Mouse (Mus musculus) liver (tissue): ENCODE results near the gene Gm26741.
A peak's percentile ranks its signal among the peaks of the same experiment; 100 is the strongest.
"Not testable (repeated sequence)": the region's sequence is repeated elsewhere in the genome, so short reads cannot be mapped to it uniquely, and the experiment has no call there.

ENCODE experiments used
- DNase-seq: peaks from one replicate; pipeline ENCODE4 v3.0.0-alpha.2; 2020; ENCODE audit warnings: mixed read lengths

Gm26741 gene

DNA sequence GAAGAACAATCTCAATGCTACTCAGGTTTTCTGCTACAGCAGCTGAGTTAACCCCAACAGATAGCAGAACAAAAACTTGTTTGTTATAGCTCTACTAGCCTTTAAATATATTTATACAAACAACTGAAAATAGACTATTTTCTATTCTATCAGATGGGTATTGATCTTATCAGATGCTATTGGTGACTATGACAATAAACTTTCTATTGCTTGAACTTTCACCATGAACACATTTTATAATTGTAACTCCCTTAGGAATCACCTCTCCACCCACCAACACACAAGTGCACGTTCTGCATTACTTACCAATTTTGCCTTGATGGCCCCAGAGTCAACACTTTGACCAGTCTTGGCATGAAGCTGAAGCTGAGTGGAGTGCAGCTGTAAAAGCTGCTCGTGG lies at the start of gene Gm26741:
Gene Gm26741, plus strand, starts transcription at position 301 of the 400 bp plus-strand sequence.
- no peak for DNase-seq

- no peak for DNase-seq
These were observed 49.4 kb upstream of the Gm26741 start for GRCm38 (mm10) chr10:52309196-52309595.

GRCm38 (mm10) chr10:52319506-52320286 lies 38.9 kb upstream of the Gm26741 start:
- no peak for DNase-seq

- no peak for DNase-seq
These were observed 36.6 kb upstream of the Gm26741 start for GRCm38 (mm10) chr10:52321918-52322317.

- DNase-seq, result peak; percentile 13
These were observed 27.6 kb upstream of the Gm26741 start for GRCm38 (mm10) chr10:52331007-52331406.

DNA sequence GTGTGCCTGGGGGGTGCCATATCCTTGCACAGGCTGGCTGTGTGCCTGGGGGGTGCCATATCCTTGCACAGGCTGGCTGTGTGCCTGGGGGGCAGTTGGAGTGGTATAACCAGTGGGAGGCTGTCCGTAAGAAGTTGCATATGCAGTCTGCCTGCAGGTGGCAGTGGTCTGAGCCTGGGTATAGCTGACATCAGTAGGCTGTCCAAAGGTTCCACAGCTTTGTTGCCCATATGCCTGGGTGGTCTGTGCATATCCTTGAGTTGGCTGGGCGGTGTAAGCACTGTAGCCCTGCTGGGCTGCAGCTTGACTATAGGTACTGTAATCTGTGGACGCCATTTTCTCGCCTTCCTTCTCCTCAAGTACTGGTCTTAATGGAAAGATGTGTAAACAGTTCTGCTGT lies 15.2 kb upstream of the Gm26741 start:
- DNase-seq, result not testable (repeated sequence)

- DNase-seq, result no peak
These were observed 5.4 kb upstream of the Gm26741 start for GRCm38 (mm10) chr10:52353184-52353583.

DNA sequence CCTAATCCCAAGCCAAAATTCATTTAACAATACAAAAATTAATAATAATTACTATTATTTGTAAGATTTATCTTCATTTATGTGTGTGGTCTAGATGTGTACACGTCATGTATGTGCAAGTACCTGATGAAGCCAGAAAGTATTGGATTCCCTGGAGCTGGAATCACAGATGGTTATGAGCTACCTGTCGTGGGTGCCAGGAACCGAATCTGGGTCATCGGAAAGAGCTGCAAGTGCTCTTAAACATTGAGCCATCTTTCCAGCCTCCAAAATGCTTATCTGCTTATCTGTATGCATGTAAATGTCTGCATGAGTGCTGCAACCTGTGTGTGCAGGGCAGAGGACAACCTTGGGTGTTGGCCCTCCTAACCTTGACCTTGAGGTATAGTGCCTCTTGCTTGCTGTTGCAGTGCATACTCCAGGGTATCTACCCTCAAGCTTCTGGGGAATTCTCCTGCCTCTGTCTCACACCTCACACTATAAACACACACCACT lies 1.7 kb downstream of the Gm26741 start:
- DNase-seq, result no peak

DNA sequence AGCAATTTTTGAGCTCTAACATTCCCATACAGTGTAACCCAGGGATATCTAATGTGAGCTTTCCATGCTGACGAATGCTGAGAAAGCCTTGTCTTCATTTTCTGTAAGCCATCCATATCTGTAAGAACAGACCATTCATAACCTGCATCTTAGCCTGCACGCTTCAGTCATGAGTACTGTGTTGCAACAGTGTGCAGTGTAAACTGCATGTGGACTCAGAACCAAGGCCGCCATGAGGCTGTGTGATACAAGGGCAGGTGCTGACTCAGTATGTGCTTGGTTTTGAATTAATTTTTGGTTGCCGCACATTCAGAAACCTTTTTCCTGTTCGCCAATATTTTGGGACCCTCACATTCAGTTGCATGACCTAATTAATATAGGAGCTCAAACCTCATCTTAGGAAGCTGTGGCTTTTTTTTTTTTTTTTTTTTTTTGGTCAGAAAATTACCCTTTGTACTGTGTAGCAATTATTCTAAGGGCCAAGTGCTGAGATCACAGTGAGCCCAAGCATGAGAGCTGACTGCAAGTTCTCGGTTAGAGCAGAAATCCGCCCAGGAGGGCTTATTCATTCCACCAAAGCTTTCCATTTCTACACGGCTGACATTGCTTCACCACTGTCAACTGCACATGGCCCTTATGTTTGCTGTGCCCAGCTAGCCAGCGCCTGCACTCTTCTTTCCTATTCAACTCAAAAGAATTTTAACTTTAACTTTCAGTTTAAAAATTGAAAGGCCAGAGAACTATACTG lies 2.5 kb downstream of the Gm26741 start:
- DNase-seq, result no peak

- DNase-seq, result no peak
These were observed 9.8 kb downstream of the Gm26741 start for GRCm38 (mm10) chr10:52368376-52368775.

DNA sequence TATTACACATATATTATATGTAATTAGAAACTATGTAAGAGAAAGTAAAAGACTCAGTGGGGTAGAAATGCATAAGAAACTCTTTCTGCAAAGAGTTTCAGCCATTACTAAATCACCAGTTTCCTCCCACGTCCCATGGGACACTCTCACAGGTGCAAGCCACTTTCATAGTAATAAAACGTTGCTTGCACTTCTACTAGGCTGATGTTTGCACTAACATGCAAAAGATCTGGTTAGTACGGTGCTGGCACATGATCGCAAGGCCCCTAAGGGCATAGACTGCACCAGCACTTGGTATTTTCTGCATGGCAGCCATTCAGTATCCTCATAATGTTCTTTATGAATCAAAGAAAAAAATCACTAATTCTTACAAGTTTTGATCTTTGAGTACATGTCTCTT lies 15.3 kb downstream of the Gm26741 start:
- DNase-seq, result no peak

DNA sequence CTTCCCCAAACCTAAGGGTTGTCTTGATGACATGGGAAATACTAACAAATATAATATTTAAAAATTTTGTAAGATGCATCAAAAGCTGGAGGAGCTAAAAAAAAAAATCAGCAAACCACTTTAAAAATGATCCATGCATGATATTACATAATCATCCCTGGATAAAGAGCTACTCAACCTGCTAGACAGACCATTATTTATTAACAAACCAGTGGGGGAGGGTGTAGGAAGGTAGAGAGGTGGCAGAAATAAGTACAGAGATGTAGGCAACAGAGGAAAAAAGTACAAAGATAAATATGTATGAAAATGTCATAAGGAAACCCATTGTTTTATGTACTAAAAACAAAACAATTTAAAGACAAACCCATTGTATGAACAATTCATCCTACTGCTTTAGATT lies 16.1 kb downstream of the Gm26741 start:
- DNase-seq, result no peak

GRCm38 (mm10) chr10:52376422-52376821 lies 17.9 kb downstream of the Gm26741 start:
- no peak for DNase-seq

DNA sequence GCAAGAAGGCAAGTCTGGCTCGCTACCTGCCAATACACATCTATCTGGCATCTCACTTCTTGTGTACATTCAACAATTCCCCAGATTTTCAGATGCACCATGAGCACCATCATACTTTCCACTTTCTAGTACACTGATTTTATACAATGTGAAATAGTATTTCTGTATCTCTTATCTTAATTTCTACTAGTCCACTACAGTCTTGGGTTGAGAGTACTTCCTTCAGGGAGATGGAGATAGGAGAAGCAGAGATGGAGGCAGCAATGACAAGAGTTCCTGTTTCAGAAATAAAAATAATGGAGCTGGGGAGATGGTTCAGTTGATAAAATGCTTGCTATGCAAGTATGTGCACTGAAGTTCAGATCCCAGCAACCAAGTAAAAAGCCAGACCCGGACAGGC lies 19.2 kb downstream of the Gm26741 start:
- no peak for DNase-seq

- DNase-seq, result peak; percentile 6
These were observed 22.8 kb downstream of the Gm26741 start for GRCm38 (mm10) chr10:52381321-52381801.

DNA sequence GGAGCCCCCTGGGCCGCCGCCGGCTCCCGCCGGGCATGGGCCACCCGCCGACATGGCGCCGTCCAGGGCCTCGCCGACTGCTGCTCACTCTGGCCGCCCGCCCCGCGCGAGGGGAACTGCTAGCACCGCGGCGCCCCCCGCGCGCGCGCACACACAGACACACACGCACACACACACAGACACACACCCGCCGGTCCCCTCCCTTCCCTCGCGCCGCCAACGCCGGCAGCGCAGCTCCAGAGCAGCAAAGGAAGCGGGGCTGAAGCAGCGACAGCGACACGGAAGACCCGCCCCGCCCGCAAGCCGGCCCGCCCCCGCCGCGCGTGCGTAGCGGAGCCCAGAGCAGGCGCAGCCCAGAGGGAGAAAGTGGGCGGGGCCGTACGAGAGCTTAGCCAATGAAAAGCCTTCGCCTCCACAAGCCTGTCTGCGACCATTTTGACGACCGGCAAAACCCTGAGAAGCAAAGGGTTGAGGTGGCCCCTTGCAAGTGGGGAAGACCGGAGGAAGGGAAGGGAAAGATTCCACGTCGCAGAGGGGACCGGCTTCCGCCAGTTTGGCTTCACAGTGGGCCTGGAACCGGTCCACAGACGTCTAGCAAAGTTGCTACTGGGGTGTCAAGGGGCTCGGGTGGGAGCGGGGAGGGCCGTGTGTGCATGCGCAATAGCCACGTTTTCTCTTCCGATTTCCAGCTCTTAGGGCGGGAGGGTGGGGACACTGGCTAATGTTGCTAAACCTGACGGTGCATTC lies 23.5 kb downstream of the Gm26741 start, which contains the start of gene Gopc:
Gene Gopc, minus strand, starts transcription at position 280 of the 747 bp plus-strand sequence.
- peak; percentile 98 for DNase-seq

DNA sequence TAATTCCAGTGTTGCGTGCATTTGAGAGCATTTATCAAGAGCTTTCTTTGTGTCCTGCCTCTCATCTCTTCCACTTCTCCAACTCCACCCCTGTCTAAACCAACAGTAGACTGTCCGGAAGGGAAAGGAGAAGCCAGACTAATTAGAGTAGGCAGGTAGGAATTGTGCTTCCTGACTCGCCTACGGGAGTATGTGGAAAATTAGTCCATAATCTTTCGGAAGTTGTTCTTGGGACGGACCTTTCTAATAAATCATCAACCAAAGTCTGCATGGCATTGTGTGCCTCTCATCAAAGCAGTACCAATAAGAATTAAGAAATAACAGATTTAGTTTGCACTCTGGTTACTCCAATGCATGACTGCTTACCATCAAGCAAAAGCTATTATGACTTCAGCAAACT lies 24.5 kb downstream of the Gm26741 start:
- no peak for DNase-seq

GRCm38 (mm10) chr10:52383522-52383921 lies 25.0 kb downstream of the Gm26741 start:
- no peak for DNase-seq

GRCm38 (mm10) chr10:52384823-52385610 lies 26.4 kb downstream of the Gm26741 start:
- DNase-seq, result peak; percentile 23

DNA sequence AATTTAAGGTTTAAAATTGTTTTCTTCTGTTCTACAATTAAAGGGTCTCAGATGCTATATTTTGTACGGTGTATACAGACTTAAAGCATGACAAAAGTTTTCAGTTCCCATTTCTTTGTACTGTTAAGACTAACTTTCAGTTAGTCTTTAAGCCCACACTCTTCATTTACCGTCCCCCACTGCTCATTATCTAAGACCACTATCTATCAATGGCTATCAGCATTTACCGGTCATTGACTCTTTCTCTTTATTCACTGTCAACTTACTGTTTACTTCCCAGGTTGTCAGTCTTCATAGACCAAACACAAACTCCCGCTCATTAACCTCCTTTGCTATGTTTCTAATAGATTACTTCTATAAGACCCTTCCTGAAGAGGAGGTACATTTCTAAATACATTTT lies 28.6 kb downstream of the Gm26741 start:
- no peak for DNase-seq

DNA sequence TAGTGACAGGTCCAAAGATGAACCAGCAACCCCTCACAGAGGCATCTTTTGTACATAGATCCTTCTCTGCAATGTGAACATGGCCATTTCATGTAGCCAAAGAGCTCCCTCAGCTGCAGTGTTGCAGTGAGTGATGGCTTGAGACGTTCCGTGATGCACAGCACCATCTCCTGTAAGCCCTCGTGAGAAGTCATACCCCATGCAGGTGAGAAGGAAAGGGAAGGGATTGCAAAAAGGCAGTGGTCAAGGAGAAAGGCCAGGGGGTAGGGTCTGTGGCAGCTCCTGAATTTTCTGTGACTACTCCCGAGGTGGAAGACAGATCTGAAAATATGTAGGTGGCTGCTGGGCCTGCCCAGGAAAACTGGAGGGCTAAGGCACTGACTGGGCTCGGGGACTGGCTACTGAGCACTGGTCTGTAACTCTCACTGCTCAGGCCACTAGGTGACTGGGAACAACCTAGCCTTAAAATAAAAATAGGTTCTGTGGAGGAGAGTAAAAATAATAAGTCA lies 30.4 kb downstream of the Gm26741 start, which contains the start of gene Nepn:
Gene Nepn, plus strand, starts transcription at position 51 of the 509 bp plus-strand sequence.
- DNase-seq, result no peak

- DNase-seq, result no peak
These were observed 30.9 kb downstream of the Gm26741 start for GRCm38 (mm10) chr10:52389438-52389837.
